Comparison of ENCODE assay signal across 8 mouse cellular contexts in the genomic region with DNA sequence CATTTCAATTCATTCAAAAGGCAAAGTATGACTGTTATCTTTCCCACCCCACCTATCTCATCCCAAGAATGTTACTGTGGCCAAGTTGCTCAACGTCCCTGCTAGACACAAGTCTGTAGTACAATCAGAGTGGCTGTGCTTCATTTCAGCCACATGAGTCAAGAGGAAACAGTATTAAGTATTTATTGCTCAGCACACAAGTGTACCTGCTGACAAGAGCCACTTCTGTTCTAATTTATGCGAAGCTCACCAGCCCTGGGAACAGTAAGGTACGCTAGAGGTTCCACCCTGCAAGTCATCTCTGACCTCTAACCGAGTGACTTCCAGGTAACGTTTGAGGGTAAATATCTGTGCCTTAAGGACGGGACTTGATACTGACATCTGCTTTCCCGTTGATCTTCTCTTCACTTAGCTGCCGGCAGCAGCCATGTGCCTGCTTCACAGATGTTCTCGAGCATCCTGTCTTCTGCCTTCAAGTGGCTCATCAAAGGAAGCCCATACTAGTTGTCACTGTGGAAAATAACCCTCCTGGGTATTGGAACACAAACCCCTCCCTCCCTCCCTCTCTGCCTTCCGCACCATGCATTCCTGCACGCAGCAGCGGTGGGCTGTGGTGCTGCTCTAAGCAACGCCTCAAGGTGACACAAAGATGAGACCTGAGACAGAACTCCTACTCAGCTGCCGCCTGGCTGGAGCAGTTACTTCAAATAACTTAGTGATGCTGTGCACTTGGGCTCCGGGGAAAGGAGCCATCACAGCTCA. TPM values are rescaled to one million over a fixed set of nuclear protein-coding genes. Genes with fewer than 3 reads are reported as not detected.
A peak's percentile ranks its signal among the peaks of the same experiment; 100 is the strongest.
DNase-seq lines count a peak whose midpoint lies in the region; ATAC-seq and TF ChIP-seq lines count a peak whose summit lies in the region.

No protein-coding gene starts in this region.

- H3K4me1 ChIP-seq in embryonic facial prominence, embryonic 10.5 days, result peaks cover 42% of the 10 kb centered on the region
- H3K4me1 ChIP-seq in intestine, postnatal 0 days (replicated peaks; ENCODE audit: control insufficient read depth, insufficient read depth, low read length), result peaks cover 7% of the 10 kb centered on the region; the same call in 1 of the 2 replicates
- H3K4me1 ChIP-seq in neural tube, embryonic 12.5 days, result peaks cover 18% of the 10 kb centered on the region

- no peaks in the 10 kb centered on the region for H3K27me3 ChIP-seq in embryonic facial prominence, embryonic 10.5 days (replicated peaks; ENCODE audit: low read depth, poor library complexity, severe bottlenecking)
- H3K27me3 ChIP-seq in intestine, postnatal 0 days (replicated peaks; ENCODE audit: control insufficient read depth, insufficient read depth, low read length), result no peaks in the 10 kb centered on the region
- H3K27me3 ChIP-seq in neural tube, embryonic 12.5 days (replicated peaks), result no peaks in the 10 kb centered on the region

- peak overlapping the region; percentile 60 for H3K4me2 ChIP-seq in intestine, postnatal 0 days (replicated peaks; ENCODE audit: low read depth)
- peak overlapping the region; percentile 24 for H3K4me2 ChIP-seq in neural tube, embryonic 12.5 days (replicated peaks)

- peak; percentile 69 for ATAC-seq in intestine, postnatal 0 days
- ATAC-seq in neural tube, embryonic 12.5 days (ENCODE audit: low FRiP score, low read depth), result peak; percentile 54; the same call in 1 of the 2 replicates
- ATAC-seq in megakaryocyte progenitor cell, adult 5-6 weeks (replicated peaks; ENCODE audit: poor library complexity), result no peak

- 29% methylated on average over 15 of the region's 15 CpGs for WGBS in embryonic facial prominence, embryonic 10.5 days
- WGBS in intestine, postnatal 0 days, result 22% methylated on average over 15 of the region's 15 CpGs
- 28% methylated on average over 15 of the region's 15 CpGs for whole genome bisulfite sequencing in neural tube, embryonic 12.5 days

- H3K27ac ChIP-seq in gastrocnemius, adult 2 months, result 0 out of 2 replicates have a peak overlapping the region, but pooled peaks have one; percentile 17
- H3K27ac ChIP-seq in embryonic facial prominence, embryonic 10.5 days (replicated peaks), result no peak overlapping the region
- peak overlapping the region; percentile 54 for H3K27ac ChIP-seq in intestine, postnatal 0 days (ENCODE audit: low read depth, low read length)
- no peak overlapping the region for H3K27ac ChIP-seq in neural tube, embryonic 12.5 days

- TF ChIP-seq CTCF in gastrocnemius, adult 2 months (IDR thresholded peaks at IDR 0.05), result no peak
- TF ChIP-seq CTCF in intestine, postnatal 0 days (IDR thresholded peaks at IDR 0.05; ENCODE audit: low read depth), result no peak

- peak overlapping the region; percentile 32 for H3K4me3 ChIP-seq in gastrocnemius, adult 2 months
- H3K4me3 ChIP-seq in embryonic facial prominence, embryonic 10.5 days, result peak overlapping the region; percentile 22
- peak overlapping the region; percentile 22 for H3K4me3 ChIP-seq in intestine, postnatal 0 days (ENCODE audit: low read depth, low read length)
- H3K4me3 ChIP-seq in neural tube, embryonic 12.5 days, result no peak overlapping the region

- intact Hi-C loops in gastrocnemius, adult 2 months (cut with DNase I), result no loop called here

- no peaks in the 10 kb centered on the region for H3K9me3 ChIP-seq in embryonic facial prominence, embryonic 10.5 days
- no peaks in the 10 kb centered on the region for H3K9me3 ChIP-seq in intestine, postnatal 0 days (ENCODE audit: control insufficient read depth)
- H3K9me3 ChIP-seq in neural tube, embryonic 12.5 days, result no peaks in the 10 kb centered on the region

- DNase-seq in gastrocnemius, adult 2 months, result no peak
- DNase-seq in gastrocnemius, postnatal 10 days, result no peak
- DNase-seq in embryonic facial prominence, embryonic 10.5 days (ENCODE audit: low spot score), result no peak
- no peak for DNase-seq in cerebellum, adult 11 months
- no peak for DNase-seq in testis, postnatal 10 days (ENCODE audit: low spot score)

- no peaks in the 10 kb centered on the region for H3K36me3 ChIP-seq in embryonic facial prominence, embryonic 10.5 days (replicated peaks)
- no peaks in the 10 kb centered on the region for H3K36me3 ChIP-seq in intestine, postnatal 0 days (ENCODE audit: control insufficient read depth, insufficient read depth)
- H3K36me3 ChIP-seq in neural tube, embryonic 12.5 days, result no peaks in the 10 kb centered on the region

- 0 out of 2 replicates have a peak overlapping the region, but pooled peaks have one; percentile 4 for H3K9ac ChIP-seq in intestine, postnatal 0 days (ENCODE audit: low read depth, low read length)
- no peak overlapping the region for H3K9ac ChIP-seq in neural tube, embryonic 12.5 days

RNA-seq across cellular contexts. Expression of a gene that starts 36.4 kb away (rescaled TPM):
- total RNA-seq in gastrocnemius, adult 2 months (2021), result 1 to 10 TPM; 1.9 to 4.1 TPM
- 10 to 100 TPM; 15.0 to 17.6 TPM for total RNA-seq in gastrocnemius, postnatal 10 days (2021)
- polyA plus RNA-seq in embryonic facial prominence, embryonic 10.5 days (2016; fragmentation: Nextera tagmentation; extraction: Ambion mirVana), result 19.3 and 19.4 TPM in 2 replicates
- polyA plus RNA-seq in intestine, postnatal 0 days (2015; fragmentation: Nextera tagmentation; extraction: Ambion mirVana), result 10.1 and 16.6 TPM in 2 replicates
- polyA plus RNA-seq in neural tube, embryonic 12.5 days (2016; fragmentation: Nextera tagmentation; extraction: Ambion mirVana), result 44.1 and 46.5 TPM in 2 replicates
- 0.83 and 1.3 TPM in 2 replicates for total RNA-seq in megakaryocyte progenitor cell, adult 5-6 weeks (2015)
- total RNA-seq in megakaryocyte progenitor cell, adult 5-6 weeks (2017), result 1.2 and 3.2 TPM in 2 replicates

Comparison
In these comparisons a context has a peak if more than half of its experiments do, and no peak if none do; other contexts are left out.
1. H3K27ac ChIP-seq: peak in gastrocnemius, adult 2 months (single experiment) and intestine, postnatal 0 days (single experiment); none in embryonic facial prominence, embryonic 10.5 days (single experiment) and neural tube, embryonic 12.5 days (single experiment).